Mouse (Mus musculus): ENCODE measurements around the gene Pcgf2. TPM values are rescaled to one million over a fixed set of nuclear protein-coding genes. Genes with fewer than 3 reads are reported as not detected.
A peak's percentile ranks its signal among the peaks of the same experiment; 100 is the strongest.

The Pcgf2 gene
- 2.3 and 3.6 TPM in 2 replicates for polyA plus RNA-seq (2015; fragmentation: Nextera tagmentation; extraction: Ambion mirVana)

DNA sequence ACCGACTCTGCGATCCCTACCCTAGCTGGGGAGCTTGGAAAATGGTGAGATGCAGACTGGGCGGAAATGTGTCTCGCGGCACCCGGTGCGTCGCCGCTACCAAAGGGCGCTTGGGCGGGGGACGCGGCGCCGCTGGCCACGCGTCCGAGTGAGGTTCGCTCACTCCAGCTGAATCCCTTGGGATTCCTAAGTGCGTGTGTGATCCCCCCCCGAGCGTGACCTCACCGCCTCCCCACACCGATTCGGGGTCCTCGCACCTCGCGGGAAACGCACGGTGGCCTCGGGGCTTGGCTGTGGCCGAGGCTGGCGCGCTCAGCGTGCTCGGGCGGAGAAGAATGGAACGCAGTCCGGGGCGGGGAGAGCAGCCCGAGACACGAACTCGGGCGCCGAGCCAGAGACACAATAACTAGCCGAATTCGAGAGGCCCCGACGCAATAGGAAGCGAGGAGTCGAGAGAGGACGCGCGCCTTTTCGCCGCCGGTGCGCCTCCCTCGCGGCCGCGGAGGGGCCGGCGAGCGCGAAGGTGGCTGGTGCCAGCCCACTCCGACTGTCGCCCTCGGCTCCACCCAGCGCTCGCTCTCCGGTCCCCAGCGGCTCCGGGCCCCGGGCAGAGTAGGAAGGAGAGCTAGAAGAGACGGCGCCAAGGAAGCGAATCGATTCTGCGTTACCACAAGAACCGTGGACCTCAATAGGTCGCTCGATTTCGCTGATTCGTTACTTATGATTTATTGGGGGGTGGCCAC lies at the start of gene Pcgf2:
Pcgf2 (minus strand) TSS at position 495 of the 743 bp plus-strand sequence.
- Histone ChIP-seq H3K9ac (peak within 1 kb of the TSS; percentile 68), H3K4me2 (peak within 1 kb of the TSS; percentile 85), H3K4me1 (replicated peaks) (peaks cover 73% of the 10 kb centered on the region), H3K27ac (peak within 1 kb of the TSS; percentile 65), H3K27me3 (peaks cover 55% of the 10 kb centered on the region), H3K9me3 (replicated peaks) (no peaks in the 10 kb centered on the region), H3K36me3 (0 out of 2 replicates have a peak, but pooled peaks cover 5% of the 10 kb centered on the region), H3K4me3 (replicated peaks) (peak within 1 kb of the TSS; percentile 66)
- DNase-seq = no peak
- ATAC-seq (ENCODE audit: low read depth) = no peak
- WGBS (ENCODE audit: insufficient replicate concordance) = under 1% methylated on average over 85 of the region's 85 CpGs

- Histone ChIP-seq H3K9ac (no peak overlapping the region), H3K9me3 (replicated peaks) (peaks cover 5% of the 10 kb centered on the region; the same call in 1 of the 2 replicates), H3K4me2 (no peak overlapping the region), H3K27me3 (no peaks in the 10 kb centered on the region), H3K36me3 (peaks cover 71% of the 10 kb centered on the region), H3K4me3 (replicated peaks) (no peak overlapping the region), H3K4me1 (replicated peaks) (peaks cover 29% of the 10 kb centered on the region), H3K27ac (no peak overlapping the region)
- ATAC-seq (ENCODE audit: low read depth) (no peak), DNase-seq (no peak)
- 75% methylated on average over 5 of the region's 5 CpGs for WGBS (ENCODE audit: insufficient replicate concordance)
These were observed 48.2 kb upstream of the Pcgf2 start for GRCm38 (mm10) chr11:97748496-97748895.

- Histone ChIP-seq H3K36me3 (peaks cover 64% of the 10 kb centered on the region), H3K9ac (no peak overlapping the region), H3K27ac (no peak overlapping the region), H3K4me1 (replicated peaks) (peaks cover 36% of the 10 kb centered on the region), H3K4me2 (no peak overlapping the region), H3K4me3 (replicated peaks) (no peak overlapping the region), H3K27me3 (no peaks in the 10 kb centered on the region), H3K9me3 (replicated peaks) (peaks cover 5% of the 10 kb centered on the region; the same call in 1 of the 2 replicates)
- DNase-seq (no peak), ATAC-seq (ENCODE audit: low read depth) (no peak)
- WGBS (ENCODE audit: insufficient replicate concordance) = 85% methylated on average over 8 of the region's 8 CpGs
These were observed 47.5 kb upstream of the Pcgf2 start for GRCm38 (mm10) chr11:97747773-97748172.

GRCm38 (mm10) chr11:97745331-97745721 lies 45.0 kb upstream of the Pcgf2 start:
- Histone ChIP-seq H3K36me3 (peaks cover 40% of the 10 kb centered on the region), H3K4me1 (replicated peaks) (peaks cover 49% of the 10 kb centered on the region), H3K27me3 (no peaks in the 10 kb centered on the region), H3K4me2 (peak overlapping the region; percentile 61), H3K4me3 (replicated peaks) (peak overlapping the region; percentile 90), H3K9me3 (replicated peaks) (no peaks in the 10 kb centered on the region), H3K9ac (peak overlapping the region; percentile 83; the same call in 1 of the 2 replicates), H3K27ac (peak overlapping the region; percentile 85)
- WGBS (ENCODE audit: insufficient replicate concordance) = 8% methylated on average over 13 of the region's 13 CpGs
- ATAC-seq (ENCODE audit: low read depth) (no peak), DNase-seq (no peak)

- Histone ChIP-seq H3K27me3 (no peaks in the 10 kb centered on the region), H3K4me2 (peak overlapping the region; percentile 92), H3K4me1 (replicated peaks) (peaks cover 50% of the 10 kb centered on the region), H3K9ac (peak overlapping the region; percentile 94), H3K9me3 (replicated peaks) (no peaks in the 10 kb centered on the region), H3K36me3 (peaks cover 35% of the 10 kb centered on the region), H3K27ac (peak overlapping the region; percentile 85), H3K4me3 (replicated peaks) (peak overlapping the region; percentile 90)
- peak; percentile 91 for ATAC-seq (ENCODE audit: low read depth)
- WGBS (ENCODE audit: insufficient replicate concordance) = 1% methylated on average over 47 of the region's 57 CpGs
- peak; percentile 98 for DNase-seq
These were observed 44.5 kb upstream of the Pcgf2 start for GRCm38 (mm10) chr11:97744718-97745330.

GRCm38 (mm10) chr11:97744063-97744717 lies 43.9 kb upstream of the Pcgf2 start, which contains the start of gene Pip4k2b:
Gene Pip4k2b (minus strand): TSS chr11:97744704.
- peak within 1 kb of the TSS; percentile 85 for H3K27ac ChIP-seq
- ATAC-seq (ENCODE audit: low read depth) = peak; percentile 54
- H3K4me2 ChIP-seq = peak within 1 kb of the TSS; percentile 92
- peak within 1 kb of the TSS; percentile 90 for H3K4me3 ChIP-seq (replicated peaks)
- peak within 1 kb of the TSS; percentile 94 for H3K9ac ChIP-seq
- H3K27me3 ChIP-seq = no peaks in the 10 kb centered on the region
- H3K9me3 ChIP-seq (replicated peaks) = no peaks in the 10 kb centered on the region
- peaks cover 31% of the 10 kb centered on the region for H3K36me3 ChIP-seq
- no peak for DNase-seq
- WGBS (ENCODE audit: insufficient replicate concordance) = under 1% methylated on average over 63 of the region's 63 CpGs
- peaks cover 46% of the 10 kb centered on the region for H3K4me1 ChIP-seq (replicated peaks)

- ATAC-seq (ENCODE audit: low read depth) = no peak
- Histone ChIP-seq H3K4me2 (peak overlapping the region; percentile 92), H3K27me3 (no peaks in the 10 kb centered on the region), H3K4me3 (replicated peaks) (peak overlapping the region; percentile 90), H3K9ac (peak overlapping the region; percentile 94), H3K4me1 (replicated peaks) (peaks cover 48% of the 10 kb centered on the region), H3K9me3 (replicated peaks) (no peaks in the 10 kb centered on the region), H3K27ac (peak overlapping the region; percentile 78), H3K36me3 (peaks cover 30% of the 10 kb centered on the region)
- DNase-seq = no peak
- 8% methylated on average over 9 of the region's 9 CpGs for WGBS (ENCODE audit: insufficient replicate concordance)
These were observed 43.1 kb upstream of the Pcgf2 start for GRCm38 (mm10) chr11:97743423-97743822.

- Histone ChIP-seq H3K36me3 (peaks cover 22% of the 10 kb centered on the region), H3K9me3 (replicated peaks) (no peaks in the 10 kb centered on the region), H3K4me2 (peak overlapping the region; percentile 92), H3K27me3 (no peaks in the 10 kb centered on the region), H3K27ac (no peak overlapping the region), H3K9ac (peak overlapping the region; percentile 94), H3K4me3 (replicated peaks) (peak overlapping the region; percentile 90; the same call in 1 of the 2 replicates), H3K4me1 (replicated peaks) (peaks cover 48% of the 10 kb centered on the region)
- ATAC-seq (ENCODE audit: low read depth) (no peak), DNase-seq (no peak)
- WGBS (ENCODE audit: insufficient replicate concordance) = 70% methylated on average over 9 of the region's 9 CpGs
These were observed 42.3 kb upstream of the Pcgf2 start for GRCm38 (mm10) chr11:97742591-97742990.

DNA sequence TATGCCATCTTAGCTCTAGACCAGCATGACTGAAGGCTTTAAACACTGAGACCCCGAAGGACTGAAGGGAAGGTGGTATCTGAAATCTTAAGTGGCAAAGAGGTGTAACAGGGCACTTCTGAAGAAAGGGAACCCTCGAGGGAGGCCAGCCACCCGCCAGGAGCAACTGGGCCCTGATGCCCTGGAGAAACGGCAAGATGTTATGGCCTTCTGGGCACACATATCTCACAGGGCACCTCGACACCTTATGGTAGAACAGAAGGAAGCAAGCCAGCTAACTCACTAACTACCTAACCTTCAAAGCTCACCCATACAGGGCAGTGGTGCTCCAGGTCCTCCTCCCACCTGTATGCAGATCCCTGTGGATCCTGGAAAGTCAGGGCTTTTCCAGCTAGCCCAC lies 41.9 kb upstream of the Pcgf2 start:
- no peak overlapping the region for H3K27ac ChIP-seq
- peaks cover 17% of the 10 kb centered on the region for H3K36me3 ChIP-seq
- no peak overlapping the region for H3K4me3 ChIP-seq (replicated peaks)
- H3K9ac ChIP-seq = no peak overlapping the region
- no peaks in the 10 kb centered on the region for H3K9me3 ChIP-seq (replicated peaks)
- ATAC-seq (ENCODE audit: low read depth) = no peak
- 73% methylated on average over 5 of the region's 5 CpGs for WGBS (ENCODE audit: insufficient replicate concordance)
- peaks cover 48% of the 10 kb centered on the region for H3K4me1 ChIP-seq (replicated peaks)
- DNase-seq = no peak
- H3K4me2 ChIP-seq = peak overlapping the region; percentile 92
- no peaks in the 10 kb centered on the region for H3K27me3 ChIP-seq

DNA sequence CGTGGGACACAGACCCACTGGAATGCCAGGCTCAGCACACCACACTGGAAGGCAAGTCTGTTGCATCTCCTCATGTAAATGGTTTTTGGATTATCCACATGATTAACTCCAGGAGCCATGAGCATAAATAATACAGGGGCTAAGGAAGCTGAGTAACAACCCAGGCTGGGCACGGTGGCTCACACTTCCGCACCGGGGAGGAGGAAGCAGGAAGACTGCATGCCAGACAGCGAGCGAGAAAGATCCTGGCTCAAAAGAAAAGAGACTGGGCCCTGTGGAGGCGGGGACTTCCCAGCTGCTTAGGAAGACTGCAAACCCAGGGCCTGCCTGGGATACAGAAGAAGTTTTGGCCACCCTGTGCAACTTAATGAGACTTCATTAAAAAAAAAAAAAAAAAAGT lies 39.9 kb upstream of the Pcgf2 start:
- 52% methylated on average over 7 of the region's 7 CpGs for WGBS (ENCODE audit: insufficient replicate concordance)
- ATAC-seq (ENCODE audit: low read depth) (no peak), DNase-seq (no peak)
- H3K36me3 ChIP-seq = peaks cover 6% of the 10 kb centered on the region; the same call in 1 of the 2 replicates
- peak overlapping the region; percentile 34 for H3K27ac ChIP-seq
- no peak overlapping the region for H3K4me2 ChIP-seq
- H3K27me3 ChIP-seq = no peaks in the 10 kb centered on the region
- H3K9ac ChIP-seq = no peak overlapping the region
- no peaks in the 10 kb centered on the region for H3K9me3 ChIP-seq (replicated peaks)
- no peak overlapping the region for H3K4me3 ChIP-seq (replicated peaks)
- peaks cover 38% of the 10 kb centered on the region for H3K4me1 ChIP-seq (replicated peaks)

DNA sequence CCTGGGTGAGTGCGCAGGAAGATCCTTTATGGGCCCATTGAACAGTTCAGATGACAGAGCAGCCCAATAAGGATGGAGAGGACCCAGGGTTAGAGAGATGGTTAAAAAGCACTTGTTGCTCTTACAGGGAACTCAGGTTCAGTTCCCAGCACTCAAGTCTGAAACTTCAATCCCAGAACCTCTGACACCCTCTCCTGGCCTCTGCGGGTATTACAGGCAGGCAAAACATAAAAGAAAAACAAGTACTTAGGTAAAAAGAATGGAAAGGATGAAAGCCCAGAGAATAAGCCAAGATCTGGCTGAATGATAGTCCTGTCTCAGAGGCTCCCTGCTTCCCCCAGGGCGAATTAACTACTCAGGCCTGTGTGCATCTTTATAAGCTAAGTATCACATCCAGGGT lies 38.9 kb upstream of the Pcgf2 start:
- no peak for ATAC-seq (ENCODE audit: low read depth)
- no peak overlapping the region for H3K4me3 ChIP-seq (replicated peaks)
- H3K9me3 ChIP-seq (replicated peaks) = no peaks in the 10 kb centered on the region
- H3K27ac ChIP-seq = no peak overlapping the region
- H3K4me2 ChIP-seq = no peak overlapping the region
- 77% methylated on average over 3 of the region's 3 CpGs for WGBS (ENCODE audit: insufficient replicate concordance)
- DNase-seq = no peak
- peaks cover 38% of the 10 kb centered on the region for H3K4me1 ChIP-seq (replicated peaks)
- H3K36me3 ChIP-seq = peaks cover 6% of the 10 kb centered on the region; the same call in 1 of the 2 replicates
- H3K9ac ChIP-seq = no peak overlapping the region
- H3K27me3 ChIP-seq = no peaks in the 10 kb centered on the region

All from liver, embryonic 13.5 days (tissue).